Mouse (Mus musculus): Measurements from ENCODE around the gene Gm5788.
"Not testable (repeated sequence)": the region's sequence is repeated elsewhere in the genome, so short reads cannot be mapped to it uniquely, and the experiment has no call there.

Gm5788 gene

GRCm38 (mm10) chr12:87494421-87494820 lies at the start of gene Gm5788:
Gene Gm5788 (plus strand): TSS chr12:87494721.
- not testable (repeated sequence) for DNase-seq (ENCODE audit: low spot score in 2 of 2)

- DNase-seq (ENCODE audit: low spot score in 2 of 2) = no peak
Observed at GRCm38 (mm10) chr12:87449456-87449855, 45.1 kb upstream of the Gm5788 start.

DNA sequence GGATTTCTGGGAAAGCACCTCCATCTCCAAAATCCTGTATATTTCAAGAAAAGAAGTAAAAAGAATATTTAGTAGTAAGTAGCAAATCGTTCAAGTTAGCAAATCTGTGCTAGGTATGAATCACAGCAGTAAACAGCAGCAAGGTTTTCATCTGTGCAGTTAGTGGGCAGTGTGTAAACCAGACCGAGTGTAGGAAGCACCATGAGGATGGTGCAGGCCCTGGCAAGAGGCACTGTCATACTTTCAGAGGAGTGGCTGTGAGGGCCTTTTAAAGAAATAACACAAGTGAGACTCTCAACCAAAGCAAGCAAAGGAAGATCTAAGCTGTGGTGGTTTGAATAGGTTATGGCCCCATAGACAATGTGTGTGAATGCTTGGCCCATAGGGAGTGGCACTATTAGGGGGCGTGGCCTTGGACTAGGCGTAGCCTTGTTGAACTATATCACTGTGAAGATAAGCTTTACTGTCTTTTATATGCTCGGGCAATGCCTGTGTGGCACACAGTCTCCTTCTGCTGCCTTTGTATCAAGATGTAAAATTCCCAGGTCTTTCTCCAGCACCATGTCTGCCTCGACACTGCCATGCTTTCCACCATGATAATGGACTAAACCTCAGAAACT lies 29.7 kb upstream of the Gm5788 start:
- DNase-seq (ENCODE audit: low spot score in 2 of 2) = no peak

DNA sequence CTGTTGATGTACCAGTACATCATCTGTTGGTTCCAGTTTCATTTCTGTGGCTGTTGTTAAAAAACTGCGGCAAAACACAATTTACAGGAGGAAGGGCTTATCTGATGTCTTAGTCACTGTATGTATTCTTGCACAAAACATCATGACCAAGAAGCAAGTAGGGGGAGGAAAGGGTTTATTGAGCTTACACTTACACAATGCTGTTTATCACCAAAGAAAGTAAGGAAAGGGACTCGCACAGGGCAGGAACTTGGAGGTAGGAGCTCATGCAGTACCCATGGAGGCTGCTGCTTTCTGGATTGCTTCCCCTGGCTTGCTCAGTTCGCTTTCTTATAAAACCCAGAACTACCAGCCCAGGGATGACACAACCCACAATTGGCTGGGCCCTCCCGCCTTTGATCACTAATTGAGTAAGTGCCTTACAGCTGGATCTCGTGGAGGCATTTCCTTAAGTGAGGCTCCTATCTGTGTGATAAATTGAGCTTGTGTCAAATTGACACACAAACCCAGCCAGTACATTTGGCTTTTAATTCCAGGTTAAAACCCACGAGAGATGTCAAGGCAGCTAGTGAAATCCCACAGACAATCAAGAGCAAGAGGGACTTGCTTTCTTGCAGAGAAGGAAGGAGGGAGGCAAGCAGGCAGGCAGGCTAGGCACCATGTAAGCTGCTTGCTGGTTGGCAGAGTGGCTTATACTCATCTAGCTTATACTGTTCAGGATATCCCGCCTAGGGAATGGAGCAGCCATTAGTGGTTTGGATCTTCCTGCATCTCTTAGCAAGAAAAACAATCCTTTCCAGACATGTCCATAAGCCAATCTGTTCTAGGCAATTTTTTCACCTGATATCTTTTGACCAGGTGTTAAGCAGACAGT lies 24.0 kb upstream of the Gm5788 start:
- no peak for DNase-seq (ENCODE audit: low spot score in 2 of 2)

DNA sequence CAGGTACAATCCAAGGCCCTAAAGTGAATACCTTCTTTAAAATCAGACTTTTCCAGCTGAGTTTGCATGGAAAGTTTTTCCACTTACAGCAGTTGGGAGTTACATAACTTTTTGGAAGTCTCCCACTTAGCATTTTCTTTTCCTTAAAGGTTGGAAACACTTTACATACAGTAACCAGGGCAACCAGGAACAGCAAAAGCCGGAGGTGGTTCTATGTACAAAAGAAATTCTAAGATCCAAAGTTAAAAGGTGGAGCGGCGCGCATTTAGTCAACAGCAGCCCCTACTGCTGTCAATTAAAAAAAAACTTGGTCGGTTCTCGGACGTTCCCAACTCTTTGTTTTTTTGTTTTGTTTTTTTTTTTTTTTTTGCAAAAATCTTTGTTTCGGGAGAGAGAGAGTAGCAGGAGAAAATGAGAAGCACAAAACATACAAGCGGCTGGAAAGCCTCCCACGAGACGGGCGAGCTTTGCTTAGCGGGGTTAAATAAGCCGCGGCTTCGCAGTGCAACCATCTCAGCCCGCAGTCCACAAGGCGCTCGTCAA lies 23.0 kb upstream of the Gm5788 start:
- DNase-seq (ENCODE audit: low spot score in 2 of 2) = no peak

DNA sequence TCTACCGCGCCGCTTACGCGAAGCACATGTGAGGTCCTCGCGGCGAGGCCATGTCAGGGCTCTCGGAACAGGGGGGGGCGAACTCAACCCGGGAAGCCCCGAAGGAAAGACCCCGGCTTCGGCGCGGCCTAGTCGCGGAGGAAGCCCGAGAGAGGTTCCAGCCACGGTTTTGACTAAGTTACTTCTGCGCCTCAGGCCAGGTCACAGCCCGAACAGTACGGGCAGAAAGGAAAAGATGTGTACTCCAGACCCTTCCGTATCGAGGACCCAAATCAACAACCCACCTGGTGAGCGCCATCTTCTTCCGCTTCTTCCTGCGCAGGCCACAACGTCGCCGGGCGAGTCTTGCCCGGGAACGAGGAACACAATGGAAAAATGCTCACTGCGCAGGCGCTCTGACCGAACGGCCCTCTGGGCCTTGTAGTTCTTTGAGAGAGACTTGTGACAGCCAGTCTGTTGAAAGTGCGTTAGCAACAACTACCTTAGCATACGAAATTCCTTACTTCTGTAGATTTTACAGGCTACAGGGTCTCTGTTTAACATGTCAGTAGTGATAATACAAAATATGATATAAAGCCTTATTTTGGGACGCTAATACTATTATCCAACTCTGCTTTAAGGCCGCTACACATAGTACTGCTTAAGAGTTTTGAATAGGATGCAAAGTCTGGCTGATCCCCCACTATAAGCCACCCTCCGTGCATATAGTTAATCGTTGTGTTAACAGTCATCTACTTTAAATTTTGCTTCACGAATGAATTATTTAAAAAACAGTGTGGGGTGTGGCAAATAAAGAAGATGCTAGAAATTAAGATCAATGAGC lies 22.3 kb upstream of the Gm5788 start, which contains the start of gene Snw1:
Gene Snw1, minus strand, starts transcription at position 311 of the 823 bp plus-strand sequence.
- DNase-seq (ENCODE audit: low spot score in 2 of 2) = peak; percentile 88 to 95

- DNase-seq (ENCODE audit: low spot score in 2 of 2) = no peak
Observed at GRCm38 (mm10) chr12:87474756-87475155, 19.8 kb upstream of the Gm5788 start.

GRCm38 (mm10) chr12:87482482-87482881 lies 12.0 kb upstream of the Gm5788 start:
- not testable (repeated sequence) for DNase-seq (ENCODE audit: low spot score in 2 of 2)

DNA sequence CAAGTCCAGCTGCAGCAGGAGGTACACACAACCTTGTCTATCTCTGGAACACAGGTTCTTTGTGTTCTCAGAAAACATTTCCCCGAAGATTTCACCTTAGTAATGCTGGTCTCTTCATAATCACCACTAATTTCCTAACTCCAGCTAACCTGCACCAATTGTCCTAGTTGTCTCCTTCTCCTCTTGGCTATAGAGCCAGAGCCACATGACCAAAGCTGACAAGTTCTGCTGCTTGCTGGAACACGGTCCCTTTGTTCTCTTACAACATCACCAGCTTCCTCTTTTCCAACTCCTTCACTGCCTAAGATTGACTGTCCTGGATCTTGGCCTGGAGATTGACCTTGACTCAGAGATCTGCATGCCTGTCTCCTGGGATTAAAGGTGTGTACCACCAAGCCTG lies 5.8 kb upstream of the Gm5788 start:
- DNase-seq (ENCODE audit: low spot score in 2 of 2) = not testable (repeated sequence)

GRCm38 (mm10) chr12:87514016-87514415 lies 19.5 kb downstream of the Gm5788 start, which contains the start of gene Gm8300:
Gene Gm8300 (plus strand): TSS chr12:87514316.
- not testable (repeated sequence) for DNase-seq (ENCODE audit: low spot score in 2 of 2)

GRCm38 (mm10) chr12:87519616-87520015 lies 25.1 kb downstream of the Gm5788 start:
- DNase-seq (ENCODE audit: low spot score in 2 of 2) = not testable (repeated sequence)

- DNase-seq (ENCODE audit: low spot score in 2 of 2) = no peak
Observed at GRCm38 (mm10) chr12:87543927-87544326, 49.4 kb downstream of the Gm5788 start.
